Mouse (Mus musculus) ES-Bruce4 (cell line): ENCODE results near the gene Ssu2.

ENCODE experiments used
- CTCF ChIP-seq: IDR thresholded peaks from one replicate; pipeline ENCODE4 v1.8.1; 2011; ENCODE audit warnings: low read depth, low read length
- EP300 ChIP-seq: IDR thresholded peaks from 2 replicates; pipeline ENCODE4 v1.6.1; 2011; ENCODE audit warnings: low read depth, low read length; ENCODE audit not compliant: insufficient read depth

GRCm38 (mm10) chr6:112325213-112325612, 62.6 kb downstream of the Ssu2 start:
- TF ChIP-seq CTCF = no peak
- TF ChIP-seq EP300 = no peak
